Mouse (Mus musculus) layer of hippocampus, postnatal 14 days (tissue): ENCODE data around the gene Hoxa9. TPM values are rescaled to one million over a fixed set of nuclear protein-coding genes. Genes with fewer than 3 reads are reported as not detected.

Experiments used
- DNase-seq, 2 experiments: peaks; one replicate each; pipeline ENCODE4 v3.0.0; 2021 to 2022; ENCODE audit warnings: low spot score in 2 of 2, mixed read lengths in 1 of 2
- total RNA-seq, 2 experiments: library from RNA; stranded (reverse); gene quantifications; 2 replicates each; pipeline ENCODE4 v1.2.3; 2021

The Hoxa9 gene
- total RNA-seq, 2 experiments from 2014 or later: not detected

- no peak for DNase-seq
Observed at GRCm38 (mm10) chr6:52229558-52230416, 1.1 kb downstream of the Hoxa9 start.

- DNase-seq: no peak
Observed at GRCm38 (mm10) chr6:52228475-52229465, 2.1 kb downstream of the Hoxa9 start.

DNA sequence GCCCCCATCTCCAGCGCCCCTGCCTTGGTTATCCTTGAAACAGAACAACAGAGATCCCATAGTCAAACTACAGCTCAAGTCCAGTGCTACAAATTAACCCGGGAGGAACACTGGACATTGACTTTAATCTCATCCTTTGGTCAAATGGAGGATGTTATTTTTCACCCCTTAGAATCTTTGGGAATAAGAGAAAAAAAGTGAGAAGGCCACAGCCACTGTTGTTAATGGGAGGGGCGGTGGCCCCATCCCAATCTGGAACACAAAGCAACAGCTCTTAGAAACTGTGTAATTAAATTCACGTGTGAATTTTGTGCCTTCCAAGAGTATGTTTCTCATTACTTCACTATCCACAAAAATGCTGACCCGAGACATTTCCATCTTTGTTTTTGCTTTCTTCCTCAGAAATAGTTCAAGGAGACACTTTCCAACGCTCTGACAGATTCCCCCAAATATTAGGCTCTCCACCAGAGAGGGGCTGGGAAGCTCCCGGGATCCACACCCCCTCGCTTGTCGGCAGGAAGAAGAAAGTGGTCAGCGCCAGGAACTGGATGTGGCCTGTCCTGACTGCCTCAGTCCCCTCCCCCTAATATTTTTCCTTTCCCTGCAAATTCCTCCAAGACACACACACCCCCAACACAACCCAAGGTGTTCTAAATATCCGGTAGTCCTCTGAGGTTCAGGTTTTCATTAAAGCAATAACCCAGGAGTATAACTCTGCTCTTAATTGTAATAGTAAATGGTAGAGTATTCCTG, 3.2 kb downstream of the Hoxa9 start:
- no peak for DNase-seq

GRCm38 (mm10) chr6:52226569-52227257, 4.2 kb downstream of the Hoxa9 start:
- no peak for DNase-seq

DNA sequence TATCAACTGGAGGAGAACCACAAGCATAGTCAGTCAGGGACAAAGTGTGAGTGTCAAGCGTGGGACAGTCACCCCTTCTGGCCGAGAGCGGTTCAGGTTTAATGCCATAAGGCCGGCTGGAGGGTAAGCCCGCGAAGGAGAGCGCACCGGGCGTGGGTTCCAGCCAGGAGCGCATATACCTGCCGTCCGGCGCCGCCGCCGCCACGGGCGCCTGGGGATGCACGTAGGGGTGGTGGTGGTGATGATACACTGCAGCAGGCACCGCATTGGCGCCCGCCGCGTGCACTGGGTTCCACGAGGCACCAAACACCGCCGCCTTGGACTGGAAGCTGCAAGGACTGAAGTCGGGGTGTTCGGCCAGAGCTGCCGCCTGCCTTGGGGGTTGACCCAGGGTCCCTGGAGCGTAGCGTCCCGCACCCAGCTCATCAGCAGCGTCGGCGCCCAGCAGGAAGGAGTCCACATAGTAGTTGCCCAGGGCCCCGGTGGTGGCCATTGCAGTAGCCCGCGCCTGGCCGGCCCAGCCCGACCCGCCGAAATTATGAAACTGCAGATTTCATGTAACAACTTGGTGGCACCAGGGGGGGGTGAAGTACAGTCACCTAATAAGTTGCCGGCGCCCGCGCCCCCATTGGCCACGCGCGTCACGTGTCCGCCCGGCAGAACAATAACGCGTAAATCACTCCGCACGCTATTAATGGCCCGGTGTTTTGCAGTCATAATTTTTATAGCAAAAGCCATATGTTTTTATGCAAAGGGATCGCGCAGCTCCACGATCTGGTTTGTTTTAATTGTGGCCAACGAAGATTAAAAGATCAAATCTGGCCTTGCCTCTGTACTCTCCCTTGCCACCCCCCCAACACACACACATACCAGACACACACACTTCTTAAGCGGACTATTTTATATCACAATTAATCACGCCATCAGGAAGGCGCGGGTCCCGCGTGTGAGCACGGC, 5.0 kb downstream of the Hoxa9 start:
- DNase-seq: no peak

GRCm38 (mm10) chr6:52224895-52225611, 5.8 kb downstream of the Hoxa9 start:
- no peak for DNase-seq

- no peak for DNase-seq
Observed at GRCm38 (mm10) chr6:52223939-52224760, 6.7 kb downstream of the Hoxa9 start.

DNA sequence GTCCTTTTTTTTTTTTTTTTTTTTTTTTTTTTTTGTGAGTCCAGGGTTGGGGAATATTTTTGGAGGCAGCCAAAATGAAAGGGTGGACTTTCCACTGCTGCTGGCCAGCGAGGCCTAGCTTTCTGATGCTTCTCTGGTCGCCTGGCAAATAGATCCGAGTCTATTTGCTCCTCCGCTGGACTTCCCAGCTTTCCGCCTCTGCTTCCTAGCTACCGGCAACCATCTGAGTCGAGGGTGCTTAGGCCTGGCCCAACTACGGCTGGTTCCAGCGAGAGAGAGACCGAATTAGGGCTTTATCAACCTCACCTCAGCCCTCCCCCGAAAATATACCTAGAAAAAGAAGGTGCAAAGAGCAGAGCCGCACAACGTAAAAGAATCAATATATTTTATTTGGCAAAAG, 8.2 kb downstream of the Hoxa9 start:
- no peak for DNase-seq

GRCm38 (mm10) chr6:52221993-52222685, 8.8 kb downstream of the Hoxa9 start:
- no peak for DNase-seq

DNA sequence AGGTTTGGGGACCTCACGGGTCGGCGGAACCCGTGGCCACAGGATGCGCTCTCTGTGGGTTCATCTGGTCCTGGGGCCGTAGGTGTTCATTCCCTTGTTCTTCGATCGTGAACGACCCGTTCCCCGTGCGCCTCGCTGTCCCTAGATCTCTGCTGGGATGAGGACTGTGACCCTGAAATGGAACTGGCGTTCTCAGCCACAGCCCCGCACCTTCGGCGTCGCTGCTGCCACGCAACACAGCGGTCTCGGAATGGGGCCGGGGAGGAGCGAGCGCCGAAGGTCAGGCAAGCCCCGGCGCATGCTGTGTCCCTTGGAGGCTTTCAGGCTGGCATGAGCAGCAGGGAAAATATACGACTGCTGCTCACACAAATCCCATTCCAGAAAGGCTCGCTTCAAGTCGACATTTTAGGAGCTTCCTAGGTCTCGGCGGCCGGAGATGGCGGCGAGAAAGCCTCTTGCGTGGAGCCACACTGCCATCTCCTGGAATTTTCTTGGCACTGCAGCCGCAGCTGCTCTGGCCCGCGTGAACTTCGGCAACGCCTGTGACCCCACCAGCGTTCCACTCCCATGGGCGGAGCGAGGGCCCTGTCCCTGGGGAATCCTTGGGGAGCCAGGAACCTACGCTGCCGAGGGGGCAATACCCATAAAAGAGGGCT, 9.4 kb downstream of the Hoxa9 start, which contains the start of gene Hoxa7:
Gene Hoxa7, minus strand, starts transcription at position 518 of the 656 bp plus-strand sequence.
- peak; percentile 76 to 84 for DNase-seq

GRCm38 (mm10) chr6:52220865-52221310, 10.0 kb downstream of the Hoxa9 start:
- DNase-seq: no peak

- no peak for DNase-seq
Observed at GRCm38 (mm10) chr6:52220003-52220864, 10.7 kb downstream of the Hoxa9 start.

DNA sequence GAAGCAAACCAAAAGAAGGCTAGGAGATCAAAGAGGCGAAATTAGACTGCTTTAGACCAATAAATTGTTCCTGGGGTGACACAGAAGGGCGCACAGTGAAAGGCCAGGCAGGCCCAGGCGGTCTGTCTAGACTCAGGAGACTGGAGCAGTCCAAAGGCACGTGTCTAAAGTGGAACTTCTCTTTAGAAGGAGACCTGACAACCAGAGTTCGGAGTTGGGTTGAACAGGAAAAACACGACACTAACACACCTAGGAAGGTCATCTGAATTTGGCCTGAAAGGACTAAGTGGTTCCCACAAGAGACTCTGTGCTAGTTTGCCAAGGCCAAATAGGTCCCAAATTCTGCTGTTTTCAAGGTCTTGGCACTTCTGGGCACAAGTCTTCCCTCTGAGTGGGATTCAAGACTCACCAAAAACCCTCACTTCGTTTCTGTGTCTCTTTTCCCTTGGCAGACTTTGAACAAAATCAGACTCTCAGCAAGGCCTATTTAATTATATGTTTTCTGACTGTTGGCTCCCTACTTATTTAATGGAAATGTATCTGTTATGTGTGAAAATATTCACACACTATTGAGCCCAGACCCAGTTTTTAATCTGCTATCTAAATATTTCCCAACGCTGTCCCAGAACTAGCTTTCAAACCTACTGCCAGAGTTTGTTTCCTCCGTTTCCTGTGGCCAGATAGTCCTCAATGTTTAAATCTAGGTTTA, 11.5 kb downstream of the Hoxa9 start:
- no peak for DNase-seq

- no peak for DNase-seq
Observed at GRCm38 (mm10) chr6:52218643-52219215, 12.2 kb downstream of the Hoxa9 start.
